Mouse (Mus musculus) olfactory bulb, adult 2 months (tissue): ENCODE measurements around the gene Adarb1. TPM values are rescaled to one million over a fixed set of nuclear protein-coding genes. Genes with fewer than 3 reads are reported as not detected.

Experiments
- H3K27ac ChIP-seq: fragments of 200-500 bp; 2 replicates; pipeline ENCODE4 v1.5.1; 2012; ENCODE audit warnings: low read depth, low read length; ENCODE audit not compliant: insufficient read depth
- H3K4me1 ChIP-seq: fragments of 200-500 bp; 2 replicates; pipeline ENCODE4 v1.6.1; 2012; ENCODE audit warnings: low read length; ENCODE audit not compliant: control insufficient read depth, insufficient read depth
- H3K4me3 ChIP-seq: fragments of 200-500 bp; 2 replicates; pipeline ENCODE4 v1.5.1; 2012; ENCODE audit warnings: mild to moderate bottlenecking, low read depth, low read length, moderate library complexity; ENCODE audit not compliant: insufficient read depth
- CTCF ChIP-seq: fragments of 200-500 bp; IDR thresholded peaks from 2 replicates; pipeline ENCODE4 v1.5.1; 2012; ENCODE audit warnings: low read depth, mild to moderate bottlenecking, low read length, moderate library complexity; ENCODE audit not compliant: insufficient read depth
- POLR2A ChIP-seq: fragments of 200-500 bp; IDR thresholded peaks from 2 replicates; pipeline ENCODE4 v1.6.1; 2012; ENCODE audit warnings: mild to moderate bottlenecking, low read depth, low read length, moderate library complexity; ENCODE audit not compliant: insufficient read depth
- WGBS: fragments of 180-500 bp; shearing (Covaris S2); methylation state at CpG from one replicate; pipeline ENCODE4 v1.1.7; 2018; 5-methylcytosine and 5-hydroxymethylcytosine counted together
- polyA plus RNA-seq: library from polyadenylated mRNA; stranded (reverse); fragments of >200 nt; gene quantifications from 2 replicates; pipeline ENCODE4 v1.2.4, GENCODE M21; 2012; ENCODE audit warnings: low replicate concordance; ENCODE audit not compliant: missing spikeins, insufficient read depth, insufficient read length

Gene Adarb1
- polyA plus RNA-seq, 1 experiment: not detected

GRCm38 (mm10) chr10:77360486-77360885, 57.6 kb downstream of the Adarb1 start:
- no peak for TF ChIP-seq POLR2A
- no peak for TF ChIP-seq CTCF
- H3K4me1 ChIP-seq: peaks cover 14% of the 10 kb centered on the region
- WGBS: 63% methylated on average over 2 of the region's 2 CpGs
- H3K27ac ChIP-seq: no peak overlapping the region
- H3K4me3 ChIP-seq: no peak overlapping the region

DNA sequence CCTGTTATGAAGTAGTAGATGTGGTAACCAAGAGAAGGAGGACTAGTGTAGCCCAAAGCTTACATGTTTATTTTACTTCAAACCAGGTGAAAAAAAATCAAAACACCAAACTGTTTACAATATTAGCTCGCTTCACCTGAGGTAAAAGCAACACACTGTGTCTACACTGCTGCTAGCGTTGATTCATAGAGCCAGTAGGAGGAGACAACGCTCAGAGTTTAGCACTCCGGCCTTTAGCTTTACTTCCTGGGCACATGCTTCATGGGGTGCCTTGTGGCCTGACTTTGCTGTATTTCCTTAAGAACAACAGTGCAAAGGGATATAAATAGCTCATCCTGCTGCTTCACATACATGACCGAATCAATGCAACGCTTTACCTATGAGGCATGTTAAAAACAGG, 60.1 kb downstream of the Adarb1 start:
- 55% methylated on average over 6 of the region's 6 CpGs for WGBS
- H3K27ac ChIP-seq: no peak overlapping the region
- TF ChIP-seq POLR2A (no peak), CTCF (no peak)
- no peak overlapping the region for H3K4me3 ChIP-seq
- H3K4me1 ChIP-seq: peaks cover 10% of the 10 kb centered on the region

DNA sequence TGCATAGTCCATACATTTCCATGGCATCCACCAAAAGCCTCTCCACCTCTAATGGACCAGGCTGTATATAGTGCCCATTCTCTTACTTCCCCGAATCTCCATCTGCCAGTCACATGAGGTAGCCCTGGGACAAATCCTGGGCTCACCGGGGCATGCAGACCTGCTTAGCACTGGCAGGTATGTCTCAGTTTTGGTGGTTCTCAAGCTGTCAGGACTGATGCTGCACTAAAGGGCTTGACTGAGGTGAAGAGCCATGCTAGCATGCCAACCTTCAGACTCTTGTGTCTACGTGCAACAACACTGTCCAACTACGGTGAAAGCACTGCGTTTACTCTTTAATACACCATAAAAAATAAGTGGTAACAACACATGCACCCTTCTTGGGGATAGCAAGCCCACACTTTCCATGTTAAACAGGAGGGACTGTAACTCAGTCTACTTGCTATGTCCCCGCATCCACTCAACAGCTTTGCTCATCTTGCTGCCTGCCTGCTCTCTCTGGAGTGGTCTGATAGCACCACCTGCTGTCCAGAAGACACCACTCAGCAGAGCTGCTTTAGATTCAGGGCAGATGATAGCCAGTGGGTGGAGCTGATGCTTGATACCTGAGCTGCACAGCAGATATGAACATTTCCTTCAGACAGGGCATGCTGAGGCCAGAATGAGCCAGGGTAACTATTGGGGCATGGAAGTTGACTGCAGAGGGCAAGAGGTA, 64.9 kb downstream of the Adarb1 start:
- Histone ChIP-seq H3K4me3 (no peak overlapping the region), H3K4me1 (no peaks in the 10 kb centered on the region), H3K27ac (no peak overlapping the region)
- 80% methylated on average over 6 of the region's 6 CpGs for WGBS
- TF ChIP-seq POLR2A (no peak), CTCF (peak; percentile 36; the same call in 1 of the 2 replicates)

DNA sequence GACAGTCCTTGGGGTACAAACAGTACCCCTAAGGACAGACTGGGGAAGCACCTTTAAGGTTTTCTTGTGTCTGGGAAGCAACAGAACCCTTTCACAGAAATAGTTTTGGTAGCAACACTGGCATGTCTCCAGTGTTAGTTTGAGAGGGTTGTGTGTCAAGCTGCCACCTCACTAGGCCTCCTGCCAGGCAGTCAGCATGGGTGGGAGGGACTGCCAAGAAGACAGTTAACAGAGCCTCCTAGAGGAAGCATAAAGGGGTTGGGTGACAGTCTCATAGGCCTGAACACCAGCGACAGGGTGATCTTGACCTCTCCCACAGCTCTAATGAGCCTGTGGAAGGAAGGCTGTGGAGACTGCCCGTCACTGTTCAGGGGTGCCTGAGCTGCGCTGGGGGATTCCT, 75.2 kb downstream of the Adarb1 start:
- Histone ChIP-seq H3K4me3 (no peak overlapping the region), H3K27ac (no peak overlapping the region), H3K4me1 (peaks cover 20% of the 10 kb centered on the region)
- WGBS: 48% methylated on average over 3 of the region's 3 CpGs
- no peak for TF ChIP-seq POLR2A
- no peak for TF ChIP-seq CTCF

DNA sequence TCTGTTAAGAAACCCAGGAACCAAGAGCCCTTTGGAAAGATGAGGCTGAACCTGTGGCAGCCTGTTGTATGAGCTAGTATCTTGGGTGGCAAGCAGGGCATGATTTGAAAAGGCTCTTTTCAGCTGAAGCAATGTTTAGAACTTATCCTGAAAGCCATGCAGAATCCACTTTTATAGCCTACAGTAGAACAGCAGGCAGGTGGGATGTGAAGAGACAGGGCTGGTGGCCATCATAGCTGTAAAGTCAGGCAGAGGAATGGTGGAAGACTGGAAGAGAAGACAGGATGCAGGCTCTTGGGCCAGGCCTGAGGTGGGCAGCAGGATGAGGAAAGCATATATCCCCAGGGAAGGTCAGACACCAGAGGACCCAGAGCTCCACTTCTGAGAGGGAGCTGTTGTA, 76.4 kb downstream of the Adarb1 start:
- TF ChIP-seq POLR2A: no peak
- no peak for TF ChIP-seq CTCF
- Histone ChIP-seq H3K27ac (no peak overlapping the region), H3K4me3 (no peak overlapping the region), H3K4me1 (peaks cover 20% of the 10 kb centered on the region)

DNA sequence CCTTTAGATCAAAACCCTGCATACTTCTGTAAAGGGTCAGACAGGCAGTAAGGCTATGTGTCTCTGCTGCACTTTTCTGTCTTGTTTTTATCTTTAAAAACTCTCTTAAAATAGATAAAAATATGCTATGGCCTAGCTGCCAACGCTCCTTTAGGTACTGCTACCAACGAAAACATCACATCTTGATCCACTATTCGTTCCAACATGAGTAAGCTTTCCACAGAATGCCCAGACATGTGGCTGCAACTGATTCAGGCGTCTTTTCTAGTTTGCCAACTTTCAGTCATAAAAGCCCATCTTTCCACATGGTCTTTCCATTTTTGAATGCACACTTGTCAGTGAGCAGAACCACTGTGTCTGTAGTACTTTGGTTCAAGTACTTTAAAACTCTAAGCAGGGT, 77.0 kb downstream of the Adarb1 start:
- Histone ChIP-seq H3K4me3 (no peak overlapping the region), H3K4me1 (peaks cover 20% of the 10 kb centered on the region), H3K27ac (no peak overlapping the region)
- TF ChIP-seq CTCF: no peak
- WGBS: 80% methylated on average over 4 of the region's 4 CpGs

- 8% methylated on average over 18 of the region's 18 CpGs for WGBS
- H3K27ac ChIP-seq: no peak overlapping the region
- peak overlapping the region; percentile 36 for H3K4me3 ChIP-seq
- H3K4me1 ChIP-seq: peaks cover 25% of the 10 kb centered on the region
- TF ChIP-seq CTCF (no peak), POLR2A (no peak)
These were observed 78.2 kb downstream of the Adarb1 start for GRCm38 (mm10) chr10:77339871-77340341.

DNA sequence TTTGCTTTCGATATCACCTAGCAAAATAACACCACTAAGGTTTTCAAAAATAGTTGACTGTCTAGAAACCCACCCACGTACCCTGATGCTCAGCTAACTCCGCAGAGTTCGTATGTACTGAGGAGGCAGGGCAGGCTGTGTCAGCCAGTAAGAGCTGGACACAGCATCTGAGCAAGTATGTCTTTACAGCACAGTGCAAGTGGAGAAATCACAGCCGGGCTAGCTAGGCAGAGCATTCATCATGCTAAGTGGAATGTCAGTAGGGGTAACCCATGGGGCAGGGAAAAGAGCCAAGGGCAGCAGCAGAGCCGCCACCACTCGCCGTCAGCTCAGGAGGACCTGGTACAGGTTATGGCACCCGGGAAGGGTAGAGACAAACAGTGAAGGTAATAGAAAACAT, 84.6 kb downstream of the Adarb1 start:
- Histone ChIP-seq H3K4me3 (no peak overlapping the region), H3K4me1 (peaks cover 31% of the 10 kb centered on the region), H3K27ac (no peak overlapping the region)
- 68% methylated on average over 9 of the region's 9 CpGs for whole genome bisulfite sequencing
- TF ChIP-seq CTCF (no peak), POLR2A (no peak)

DNA sequence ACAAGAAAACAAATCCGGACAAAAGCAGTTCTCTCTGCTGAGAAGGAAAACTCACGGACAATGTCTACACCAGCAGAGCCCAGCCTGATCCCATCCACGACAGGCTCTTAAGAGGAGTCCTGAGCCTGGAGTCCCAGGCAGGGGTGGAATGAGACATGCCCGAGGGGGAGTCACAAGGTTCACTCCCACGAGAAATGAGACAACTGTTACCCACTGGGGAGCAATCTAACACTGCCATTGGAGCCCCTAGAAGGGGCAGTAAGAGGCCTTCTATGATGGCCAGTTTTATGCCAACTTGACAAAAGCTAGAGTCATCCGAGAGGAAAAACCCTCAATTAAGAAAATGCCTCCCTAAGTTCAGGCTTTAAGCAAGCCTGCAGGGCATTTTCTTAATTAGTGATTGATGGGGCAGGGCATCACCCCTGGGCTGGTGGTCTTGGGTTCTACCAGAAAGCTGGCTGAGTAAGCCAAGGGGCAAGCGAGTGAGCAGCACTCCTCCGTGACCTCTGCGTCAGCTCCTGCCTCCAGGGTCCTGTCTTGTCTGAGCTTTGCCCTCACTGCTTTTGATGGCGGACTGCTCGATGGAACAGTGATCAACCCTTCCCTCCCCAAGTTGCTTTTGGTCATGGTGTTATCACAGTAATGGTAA, 88.5 kb downstream of the Adarb1 start:
- Histone ChIP-seq H3K4me1 (peaks cover 29% of the 10 kb centered on the region), H3K27ac (no peak overlapping the region), H3K4me3 (no peak overlapping the region)
- no peak for TF ChIP-seq CTCF
- TF ChIP-seq POLR2A: no peak
- WGBS: 66% methylated on average over 11 of the region's 11 CpGs

DNA sequence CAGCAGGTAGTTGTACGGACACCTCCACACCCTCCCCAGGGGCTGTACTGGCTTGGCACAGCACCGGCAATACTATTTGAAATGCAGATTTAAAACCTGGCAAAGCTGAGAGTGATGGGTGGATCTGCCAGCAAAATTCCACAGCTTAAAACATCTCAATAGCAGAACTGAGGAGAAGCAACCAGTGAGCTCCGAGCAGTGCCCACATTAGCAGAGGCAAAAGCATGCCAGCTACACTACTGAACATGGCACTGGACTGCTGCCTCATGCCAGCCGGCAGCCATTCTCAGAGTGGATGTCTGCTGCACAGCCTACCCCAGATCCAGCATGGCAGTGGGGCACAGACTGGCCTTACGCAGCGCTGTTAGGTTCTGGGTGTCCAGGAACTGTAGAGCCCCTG, 93.4 kb downstream of the Adarb1 start:
- peaks cover 23% of the 10 kb centered on the region for H3K4me1 ChIP-seq
- WGBS: 49% methylated on average over 6 of the region's 6 CpGs
- no peak overlapping the region for H3K27ac ChIP-seq
- H3K4me3 ChIP-seq: no peak overlapping the region
- TF ChIP-seq CTCF (no peak), POLR2A (no peak)
